Mouse (Mus musculus): ENCODE measurements at regions not wholly inside any gene's neighbourhood (a gene's known extent, or its start where the extent isn't known, plus 50 kb on each side); places are given as distances from the start of the nearest gene placed in this dataset.
"Not testable (repeated sequence)": the region's sequence is repeated elsewhere in the genome, so short reads cannot be mapped to it uniquely, and the experiment has no call there.

DNA sequence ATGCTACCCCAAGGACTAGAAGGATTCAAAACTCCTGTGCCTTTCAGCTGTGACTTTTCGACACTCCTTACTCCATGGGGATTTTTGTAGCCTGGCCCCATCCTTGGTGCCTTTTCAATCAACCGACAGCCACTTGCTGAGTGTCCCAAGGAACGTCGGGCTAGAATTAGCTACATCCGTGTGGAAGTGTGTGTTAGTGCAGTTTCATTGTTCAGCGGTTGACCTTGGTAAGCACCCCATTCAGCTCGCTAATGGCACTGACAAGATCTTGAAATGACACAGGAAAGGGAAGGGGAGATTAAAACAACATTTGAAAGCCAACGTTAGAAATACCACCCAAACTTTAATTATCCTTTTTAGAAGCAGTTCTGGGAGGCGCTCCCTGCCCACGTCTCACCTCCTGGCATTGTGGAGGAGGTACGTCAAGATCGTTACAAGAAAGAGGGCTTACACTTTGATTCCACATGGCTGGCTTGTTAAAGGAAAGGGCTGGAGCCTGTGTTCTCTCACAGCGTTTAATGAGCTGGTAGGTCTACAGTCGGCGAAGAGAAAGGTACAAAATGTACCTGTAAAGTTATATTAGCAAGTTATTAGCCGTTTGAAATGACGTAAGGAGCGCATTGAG, 536.4 kb downstream of the Fam19a2 start:
- DNase-seq (ENCODE audit: low spot score) = no peak

GRCm38 (mm10) chr10:123800692-123801528, 537.1 kb downstream of the Fam19a2 start:
- no peak for DNase-seq (ENCODE audit: low spot score)

- DNase-seq (ENCODE audit: low spot score) = no peak
Measured at GRCm38 (mm10) chr10:123810882-123811281, 547.1 kb downstream of the Fam19a2 start.

GRCm38 (mm10) chr10:123813142-123813541, 549.3 kb downstream of the Fam19a2 start:
- no peak for DNase-seq (ENCODE audit: low spot score)

DNA sequence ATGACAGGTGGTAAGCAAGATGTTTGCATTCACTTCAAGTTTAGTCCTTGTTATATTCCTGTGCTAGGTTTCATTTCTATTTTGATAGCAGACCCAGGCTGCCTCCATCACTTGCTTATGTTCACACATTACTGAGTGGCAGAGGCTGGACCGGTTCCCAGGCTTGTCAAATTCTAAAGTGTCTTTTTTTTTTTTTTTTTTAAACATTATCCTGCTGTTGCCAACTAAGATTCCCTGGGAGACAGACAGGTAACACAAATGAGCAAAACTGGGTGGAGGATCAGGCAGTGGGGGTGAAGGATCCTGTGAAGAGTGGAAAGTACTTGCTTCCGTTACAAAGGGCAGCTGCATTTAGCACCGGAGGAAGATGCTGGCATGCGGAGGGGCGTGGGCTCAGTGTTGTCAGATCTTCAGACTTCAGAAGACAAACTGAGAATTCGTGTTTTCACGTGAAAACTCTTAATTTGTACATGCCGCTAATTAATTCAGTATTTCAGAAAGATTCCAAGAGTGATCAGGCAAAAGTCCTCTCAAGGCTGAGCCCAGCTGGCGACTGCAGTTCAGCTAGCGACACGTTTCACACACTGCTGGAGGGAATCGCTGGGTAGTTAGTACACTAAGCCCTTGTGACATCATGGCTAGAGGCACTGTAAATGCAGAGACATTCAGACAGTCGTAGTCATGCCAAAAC, 576.4 kb downstream of the Fam19a2 start:
- DNase-seq (ENCODE audit: low spot score) = peak; percentile 64

- no peak for DNase-seq (ENCODE audit: low spot score)
Measured at GRCm38 (mm10) chr10:123842141-123842540, 578.3 kb downstream of the Fam19a2 start.

DNA sequence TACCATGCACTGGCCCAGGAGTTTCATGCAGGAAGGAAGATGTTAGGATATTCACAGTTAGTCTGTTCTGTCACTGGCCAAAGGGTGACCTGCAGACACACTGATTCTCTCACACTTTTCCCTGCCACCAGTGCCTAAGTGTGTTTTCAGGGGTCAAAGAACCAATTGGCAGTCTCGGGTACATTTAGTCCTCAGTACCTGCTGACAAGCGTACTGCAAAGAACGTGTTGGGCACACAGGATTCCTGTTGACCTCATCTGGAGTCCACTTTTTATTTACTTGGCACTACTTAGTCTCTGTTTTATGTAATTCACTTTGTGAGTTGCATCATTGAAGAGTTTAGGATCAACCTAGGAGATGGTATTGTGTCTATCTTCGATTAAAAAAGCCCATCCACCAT, 579.8 kb downstream of the Fam19a2 start:
- DNase-seq (ENCODE audit: low spot score) = no peak

DNA sequence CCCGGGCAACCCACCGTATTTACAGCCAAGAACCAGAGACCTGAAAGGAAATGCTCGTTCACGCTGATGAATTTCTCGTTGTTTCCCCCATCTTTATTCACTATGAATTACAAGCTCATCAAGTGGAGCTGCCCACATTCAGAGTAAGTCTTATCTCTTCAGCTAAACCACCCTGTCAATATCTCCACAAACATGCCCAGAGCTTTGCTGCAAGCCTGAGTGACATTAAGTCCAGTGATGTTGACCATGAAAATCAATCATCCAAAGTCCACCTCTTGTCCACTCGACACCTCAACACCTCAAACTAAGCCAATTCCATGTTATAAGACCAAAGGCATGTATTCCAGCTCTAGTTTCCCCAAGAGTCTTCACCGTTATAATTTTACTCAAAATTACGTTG, 582.8 kb downstream of the Fam19a2 start:
- DNase-seq (ENCODE audit: low spot score) = no peak

DNA sequence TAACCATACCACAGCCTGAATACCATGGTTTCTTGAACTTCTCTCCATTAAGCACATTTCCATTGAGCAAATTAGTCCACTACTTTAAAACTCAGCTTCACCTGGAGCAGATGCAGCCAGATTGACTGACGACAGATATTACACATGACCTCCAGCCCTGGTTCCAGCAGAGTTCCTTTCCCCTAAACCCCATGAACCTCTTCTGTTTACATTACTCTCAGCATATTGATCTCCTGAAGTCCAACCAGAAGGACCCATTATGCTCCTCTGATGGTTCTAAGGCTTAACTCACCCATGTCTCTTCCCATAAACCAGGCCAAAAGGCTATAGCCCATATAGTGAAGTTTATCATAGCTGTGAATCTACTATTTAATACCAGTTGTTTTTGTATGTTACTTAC, 584.8 kb downstream of the Fam19a2 start:
- DNase-seq (ENCODE audit: low spot score) = no peak

- no peak for DNase-seq (ENCODE audit: low spot score)
Measured at GRCm38 (mm10) chr10:123875459-123875858, 611.7 kb downstream of the Fam19a2 start.

- DNase-seq (ENCODE audit: low spot score) = no peak
Measured at GRCm38 (mm10) chr10:123875882-123876281, 612.1 kb downstream of the Fam19a2 start.

- no peak for DNase-seq (ENCODE audit: low spot score)
Measured at GRCm38 (mm10) chr10:123888681-123889172, 624.9 kb downstream of the Fam19a2 start.

DNA sequence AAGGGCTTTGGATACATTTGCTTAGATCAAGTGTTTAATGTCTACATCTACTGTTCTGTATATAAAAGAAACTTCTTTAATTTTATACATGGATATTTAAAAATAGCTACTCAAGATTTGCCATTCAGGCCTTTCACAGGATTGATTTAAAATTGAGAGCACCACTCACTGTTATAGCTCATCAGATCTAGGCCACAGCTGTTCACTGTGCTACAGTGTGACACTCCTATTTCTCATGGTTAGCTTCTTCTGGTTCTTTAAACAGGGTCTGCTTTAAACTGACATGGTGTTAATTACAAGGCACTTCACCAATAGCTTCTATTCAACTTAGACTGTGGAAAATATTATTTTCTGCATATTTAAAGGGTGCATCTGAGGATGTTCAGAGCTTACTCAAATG, 655.3 kb downstream of the Fam19a2 start:
- no peak for DNase-seq (ENCODE audit: low spot score)

GRCm38 (mm10) chr10:123929955-123930354, 666.2 kb downstream of the Fam19a2 start:
- DNase-seq (ENCODE audit: low spot score) = no peak

DNA sequence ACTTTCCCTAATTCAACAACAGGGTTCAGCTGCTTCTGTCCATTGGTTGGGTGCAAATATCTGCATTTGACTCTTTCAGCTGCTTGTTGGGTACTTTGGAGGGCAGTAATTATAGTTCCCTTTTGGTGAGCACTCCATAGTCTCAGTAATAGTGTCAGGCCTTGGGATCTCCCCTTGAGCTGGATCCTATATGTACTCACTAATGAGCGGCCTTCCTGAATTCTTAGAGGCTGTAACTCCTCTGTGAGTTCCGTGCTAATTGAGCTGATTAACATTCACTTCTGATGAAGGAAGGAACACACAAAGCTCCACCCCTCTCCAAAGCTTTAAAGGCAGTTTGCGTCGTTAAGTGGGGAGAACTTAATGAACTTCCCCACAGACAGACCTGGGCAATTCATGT, 674.9 kb downstream of the Fam19a2 start:
- DNase-seq (ENCODE audit: low spot score) = not testable (repeated sequence)

All from layer of hippocampus, adult 11-12 months (tissue).